Mouse (Mus musculus): ENCODE data around the gene Sipa1l2.
A peak's percentile ranks its signal among the peaks of the same experiment; 100 is the strongest.

The Sipa1l2 gene

DNA sequence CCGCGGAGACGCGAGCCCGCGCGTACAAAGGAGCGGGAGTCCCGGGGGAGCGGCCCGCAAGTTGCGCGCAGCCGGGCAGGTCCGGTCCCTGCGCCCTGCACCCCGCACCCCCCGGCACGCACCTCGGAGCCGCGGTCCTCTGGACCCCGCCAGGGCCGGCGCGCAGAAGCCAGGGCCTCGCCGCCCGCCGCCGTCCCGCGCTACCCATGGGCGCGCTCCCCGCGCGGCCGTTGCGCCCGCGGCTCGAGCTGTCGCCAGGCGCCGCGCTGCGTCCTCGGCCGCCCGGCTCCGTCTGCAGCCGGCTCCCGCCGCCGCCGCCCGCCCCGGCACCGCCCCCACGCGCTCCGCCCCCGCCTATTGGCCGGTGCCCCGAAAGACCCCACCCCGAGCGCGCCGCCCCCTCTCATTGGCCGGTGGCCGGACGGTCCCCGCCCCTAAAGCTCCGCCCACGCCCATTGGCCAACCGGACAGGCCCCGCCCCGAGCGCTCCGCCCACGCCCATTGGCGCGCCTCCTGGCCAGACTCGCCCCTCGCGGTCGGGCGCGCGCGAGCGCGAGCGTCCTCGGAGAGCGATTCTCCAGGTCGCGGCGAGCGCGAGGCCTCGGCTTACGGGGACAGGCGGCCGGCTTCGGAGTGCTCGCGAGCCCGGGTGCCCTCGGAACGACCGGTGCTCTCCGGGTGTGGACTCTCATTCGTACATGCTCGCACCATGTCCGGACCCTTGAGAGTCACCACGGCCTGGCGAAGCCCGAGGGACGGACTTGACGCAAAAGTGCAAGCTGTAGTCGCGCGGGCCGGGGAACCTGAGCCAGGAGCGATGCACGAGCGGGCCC, at the start of gene Sipa1l2:
TSS of gene Sipa1l2 (minus strand) at position 276 of the 833 bp plus-strand sequence.
- Histone ChIP-seq H3K4me1 (replicated peaks; ENCODE audit: low read depth, low read length) (peaks cover 32% of the 10 kb centered on the region), H3K36me3 (ENCODE audit: insufficient read depth, low read length) (no peaks in the 10 kb centered on the region), H3K27me3 (ENCODE audit: insufficient read depth, low read length) (peaks cover 9% of the 10 kb centered on the region; the same call in 1 of the 2 replicates), H3K9me3 (ENCODE audit: low read length) (no peaks in the 10 kb centered on the region), H3K4me3 (replicated peaks; ENCODE audit: low read length) (peak within 1 kb of the TSS; percentile 90)
- TF ChIP-seq CTCF (conservative IDR thresholded peaks at IDR 0.05; ENCODE audit: low read length), result no peak
- TF ChIP-seq POU5F1 (IDR thresholded peaks at IDR 0.05; ENCODE audit: borderline replicate concordance, low read length), result no peak
- TF ChIP-seq NANOG (IDR thresholded peaks at IDR 0.05; ENCODE audit: borderline replicate concordance, low read length), result no peak

DNA sequence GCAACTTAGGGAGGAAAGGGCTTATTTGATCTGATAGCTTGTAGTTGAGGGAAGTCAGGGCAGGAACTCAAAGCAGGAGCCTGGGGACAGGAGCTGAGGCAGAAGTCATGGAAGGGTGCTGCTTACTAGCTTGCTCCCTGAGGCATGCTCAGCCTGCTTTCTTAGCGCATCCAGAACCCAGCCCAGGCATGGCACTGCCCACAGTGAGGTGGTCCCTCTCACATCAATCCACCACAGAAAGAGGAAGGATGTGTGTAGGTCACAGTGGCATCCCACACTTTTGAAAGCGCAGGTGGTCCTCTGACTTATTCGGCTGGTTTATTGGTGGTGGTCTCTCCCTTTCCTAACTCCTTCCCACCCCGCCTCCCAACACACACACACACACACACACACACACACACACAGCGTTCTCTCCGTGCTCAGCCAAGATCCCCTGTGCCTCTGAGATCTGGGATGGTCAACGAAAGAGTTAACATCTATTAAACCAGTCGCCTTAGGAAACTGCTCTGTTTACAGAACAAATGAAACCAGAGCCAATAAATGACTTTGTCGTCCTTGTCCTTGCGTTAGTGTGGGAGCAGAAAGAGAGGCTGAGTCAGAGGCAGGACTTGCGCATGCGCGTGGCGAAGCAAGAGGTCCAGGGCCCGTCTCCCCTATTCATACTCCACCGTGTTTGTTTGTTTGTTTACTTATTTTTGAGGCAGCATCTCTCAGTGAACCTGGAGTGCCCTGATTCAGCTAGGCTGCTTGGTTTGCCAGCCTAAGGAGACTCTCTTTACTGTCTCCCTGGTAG, 49.1 kb upstream of the Sipa1l2 start:
- H3K9me3 ChIP-seq (ENCODE audit: low read length), result peaks cover under 1% of the 10 kb centered on the region; the same call in 1 of the 2 replicates
- H3K27me3 ChIP-seq (ENCODE audit: insufficient read depth, low read length), result peaks cover 7% of the 10 kb centered on the region; the same call in 1 of the 2 replicates
- H3K4me3 ChIP-seq (replicated peaks; ENCODE audit: low read length), result peak overlapping the region; percentile 24; the same call in 1 of the 2 replicates
- H3K4me1 ChIP-seq (replicated peaks; ENCODE audit: low read depth, low read length), result peaks cover 20% of the 10 kb centered on the region
- no peaks in the 10 kb centered on the region for H3K36me3 ChIP-seq (ENCODE audit: insufficient read depth, low read length)
- TF ChIP-seq POU5F1 (IDR thresholded peaks at IDR 0.05; ENCODE audit: borderline replicate concordance, low read length) (no peak), CTCF (conservative IDR thresholded peaks at IDR 0.05; ENCODE audit: low read length) (no peak), NANOG (IDR thresholded peaks at IDR 0.05; ENCODE audit: borderline replicate concordance, low read length) (no peak)

DNA sequence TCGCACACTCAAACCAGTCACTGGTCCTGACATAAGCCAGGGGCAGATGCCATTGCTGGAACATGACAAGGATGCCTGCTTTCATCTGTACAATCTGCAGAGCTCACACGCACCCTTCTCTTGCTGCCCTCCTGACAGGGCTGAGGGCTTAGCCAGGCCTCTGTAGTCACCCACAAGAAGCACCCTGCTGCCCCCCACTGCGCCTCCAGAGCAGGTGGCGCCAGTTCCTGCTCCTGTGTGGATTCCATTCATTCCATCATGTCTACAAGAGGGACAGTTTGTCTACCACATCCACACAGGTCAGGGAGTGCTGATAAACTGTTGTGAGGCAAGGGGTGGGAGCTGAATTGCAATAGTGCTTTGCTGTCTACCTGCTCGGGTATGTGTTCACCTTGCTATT, 47.3 kb upstream of the Sipa1l2 start:
- Histone ChIP-seq H3K4me1 (replicated peaks; ENCODE audit: low read depth, low read length) (peaks cover 20% of the 10 kb centered on the region), H3K36me3 (ENCODE audit: insufficient read depth, low read length) (no peaks in the 10 kb centered on the region), H3K27me3 (ENCODE audit: insufficient read depth, low read length) (peaks cover 7% of the 10 kb centered on the region; the same call in 1 of the 2 replicates), H3K4me3 (replicated peaks; ENCODE audit: low read length) (no peak overlapping the region), H3K9me3 (ENCODE audit: low read length) (peaks cover 10% of the 10 kb centered on the region)
- TF ChIP-seq CTCF (conservative IDR thresholded peaks at IDR 0.05; ENCODE audit: low read length) (no peak), POU5F1 (IDR thresholded peaks at IDR 0.05; ENCODE audit: borderline replicate concordance, low read length) (no peak), NANOG (IDR thresholded peaks at IDR 0.05; ENCODE audit: borderline replicate concordance, low read length) (no peak)

DNA sequence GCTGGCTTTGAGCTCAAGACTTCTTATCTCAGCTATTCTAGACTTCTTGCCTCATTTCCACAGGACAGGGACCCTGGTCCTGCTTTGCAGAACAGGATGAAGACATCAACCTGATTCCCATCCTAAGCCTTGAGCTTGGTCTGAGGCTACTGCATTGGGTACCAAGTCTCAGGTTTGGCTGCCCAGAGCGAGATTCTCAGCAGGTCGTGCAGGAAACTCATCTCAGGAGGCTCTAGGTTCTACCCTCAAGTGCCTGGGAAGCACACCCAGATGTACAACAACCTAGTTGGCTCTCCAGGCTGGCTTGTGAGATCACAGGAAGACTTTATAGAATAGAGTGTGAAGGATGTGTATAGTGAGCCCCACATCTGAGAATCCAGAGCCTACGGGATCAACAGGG, 46.4 kb upstream of the Sipa1l2 start:
- TF ChIP-seq NANOG (IDR thresholded peaks at IDR 0.05; ENCODE audit: borderline replicate concordance, low read length) (no peak), POU5F1 (IDR thresholded peaks at IDR 0.05; ENCODE audit: borderline replicate concordance, low read length) (no peak)
- Histone ChIP-seq H3K27me3 (ENCODE audit: insufficient read depth, low read length) (peaks cover 7% of the 10 kb centered on the region; the same call in 1 of the 2 replicates), H3K36me3 (ENCODE audit: insufficient read depth, low read length) (no peaks in the 10 kb centered on the region), H3K9me3 (ENCODE audit: low read length) (peaks cover 10% of the 10 kb centered on the region), H3K4me3 (replicated peaks; ENCODE audit: low read length) (no peak overlapping the region), H3K4me1 (replicated peaks; ENCODE audit: low read depth, low read length) (peaks cover 20% of the 10 kb centered on the region)

DNA sequence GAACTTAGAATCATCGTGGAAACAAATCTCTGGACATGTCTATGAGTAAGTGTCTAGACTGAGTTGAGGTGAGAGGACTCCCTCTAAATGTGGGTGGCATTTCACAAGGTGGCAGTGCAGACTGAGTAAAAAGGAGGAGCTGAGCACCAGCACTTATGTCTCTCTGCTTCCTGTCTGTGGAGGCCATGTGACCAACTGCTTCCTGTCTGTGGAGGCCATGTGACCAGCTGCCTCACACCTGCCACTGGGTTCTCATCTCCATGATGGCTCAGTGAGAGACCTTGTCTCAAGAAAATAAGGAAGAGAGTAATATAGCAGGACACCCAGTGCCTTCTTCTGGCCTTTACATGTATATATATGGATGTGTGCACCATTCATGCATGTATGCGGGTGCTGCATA, 43.9 kb upstream of the Sipa1l2 start:
- TF ChIP-seq CTCF (conservative IDR thresholded peaks at IDR 0.05; ENCODE audit: low read length), result no peak
- TF ChIP-seq POU5F1 (IDR thresholded peaks at IDR 0.05; ENCODE audit: borderline replicate concordance, low read length), result no peak
- TF ChIP-seq NANOG (IDR thresholded peaks at IDR 0.05; ENCODE audit: borderline replicate concordance, low read length), result no peak
- Histone ChIP-seq H3K4me3 (replicated peaks; ENCODE audit: low read length) (no peak overlapping the region), H3K36me3 (ENCODE audit: insufficient read depth, low read length) (no peaks in the 10 kb centered on the region), H3K4me1 (replicated peaks; ENCODE audit: low read depth, low read length) (peaks cover 1% of the 10 kb centered on the region), H3K9me3 (ENCODE audit: low read length) (peaks cover 10% of the 10 kb centered on the region), H3K27me3 (ENCODE audit: insufficient read depth, low read length) (peaks cover 6% of the 10 kb centered on the region; the same call in 1 of the 2 replicates)

DNA sequence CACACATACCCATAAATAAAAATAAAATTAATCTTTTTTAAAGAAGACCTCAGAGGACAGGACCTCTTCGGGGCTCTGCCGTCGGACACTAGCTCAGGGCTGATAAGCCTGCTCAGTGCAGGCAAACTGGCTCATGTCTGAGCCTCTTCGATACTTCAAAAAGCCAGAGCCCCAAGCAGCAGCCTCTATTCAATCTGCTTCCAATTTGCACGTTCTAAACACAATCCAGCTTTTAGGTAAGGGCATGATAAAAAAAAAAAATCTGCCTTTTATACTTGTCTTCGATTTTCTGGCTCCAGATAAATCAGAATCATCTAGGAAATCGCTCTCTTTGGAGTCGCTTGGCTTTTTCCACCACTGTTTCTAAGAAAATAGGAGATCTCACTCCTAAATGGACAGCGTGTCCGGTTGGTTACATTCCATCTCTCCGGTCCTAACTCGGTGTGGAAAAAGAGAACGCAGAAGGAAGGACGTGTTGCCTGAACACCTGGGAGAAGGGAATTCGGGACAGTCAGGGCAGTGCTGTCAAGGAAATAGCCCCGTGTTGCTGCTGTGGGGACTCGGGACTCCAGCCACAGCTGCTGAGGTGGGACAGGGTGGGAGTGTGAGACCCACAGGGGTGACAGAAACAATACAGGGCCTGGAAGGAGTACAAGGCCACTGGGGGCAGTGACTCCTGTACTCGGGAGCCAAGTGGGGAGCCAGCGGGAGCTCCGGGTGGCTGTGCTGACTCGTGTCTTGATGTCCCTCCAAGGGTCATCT, 42.4 kb upstream of the Sipa1l2 start:
- H3K4me1 ChIP-seq (replicated peaks; ENCODE audit: low read depth, low read length), result peaks cover 2% of the 10 kb centered on the region
- TF ChIP-seq NANOG (IDR thresholded peaks at IDR 0.05; ENCODE audit: borderline replicate concordance, low read length) (no peak), CTCF (conservative IDR thresholded peaks at IDR 0.05; ENCODE audit: low read length) (no peak), POU5F1 (IDR thresholded peaks at IDR 0.05; ENCODE audit: borderline replicate concordance, low read length) (no peak)
- peaks cover 3% of the 10 kb centered on the region; the same call in 1 of the 2 replicates for H3K27me3 ChIP-seq (ENCODE audit: insufficient read depth, low read length)
- no peaks in the 10 kb centered on the region for H3K36me3 ChIP-seq (ENCODE audit: insufficient read depth, low read length)
- no peak overlapping the region for H3K4me3 ChIP-seq (replicated peaks; ENCODE audit: low read length)
- H3K9me3 ChIP-seq (ENCODE audit: low read length), result peaks cover 10% of the 10 kb centered on the region

DNA sequence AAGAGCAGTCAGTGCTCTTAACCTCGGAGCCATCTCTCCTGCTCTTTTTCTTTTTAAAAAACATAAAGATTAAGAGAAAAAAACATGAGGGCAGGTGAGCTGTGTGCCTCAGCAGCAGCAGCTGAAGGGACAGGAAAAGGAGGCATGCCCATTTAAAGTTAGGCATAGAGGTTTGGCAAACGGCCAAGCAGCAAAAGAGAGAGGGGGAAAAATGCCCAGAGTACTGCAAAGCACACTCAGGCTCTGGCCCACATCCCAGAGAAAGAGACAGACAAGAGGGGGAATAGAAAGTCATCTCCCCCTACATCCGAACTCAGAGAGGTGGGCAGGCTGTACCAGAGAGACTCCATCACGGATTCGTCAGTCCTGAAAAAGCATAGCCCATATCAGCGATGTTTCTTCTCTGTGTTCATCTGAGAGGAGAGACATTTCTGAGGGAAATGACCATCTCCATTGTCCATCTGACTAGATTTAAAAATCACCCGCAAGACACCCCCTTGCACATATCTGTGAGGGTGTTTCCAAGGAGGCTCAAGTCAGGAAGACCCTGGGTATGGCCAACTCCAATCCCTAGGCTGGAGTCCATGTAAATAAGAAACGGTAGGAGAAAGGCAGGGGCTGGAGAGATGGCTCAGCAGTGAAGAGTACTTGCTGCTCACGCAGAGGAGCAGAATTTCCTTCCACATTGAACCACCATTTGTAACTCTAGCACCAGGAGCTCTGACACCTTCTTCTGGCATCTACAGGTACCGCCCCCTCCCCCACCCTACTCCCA, 41.6 kb upstream of the Sipa1l2 start:
- no peak overlapping the region for H3K4me3 ChIP-seq (replicated peaks; ENCODE audit: low read length)
- H3K9me3 ChIP-seq (ENCODE audit: low read length), result peaks cover 10% of the 10 kb centered on the region
- H3K27me3 ChIP-seq (ENCODE audit: insufficient read depth, low read length), result peaks cover 3% of the 10 kb centered on the region; the same call in 1 of the 2 replicates
- TF ChIP-seq POU5F1 (IDR thresholded peaks at IDR 0.05; ENCODE audit: borderline replicate concordance, low read length) (no peak), NANOG (IDR thresholded peaks at IDR 0.05; ENCODE audit: borderline replicate concordance, low read length) (no peak), CTCF (conservative IDR thresholded peaks at IDR 0.05; ENCODE audit: low read length) (no peak)
- H3K36me3 ChIP-seq (ENCODE audit: insufficient read depth, low read length), result no peaks in the 10 kb centered on the region
- peaks cover 4% of the 10 kb centered on the region; the same call in 1 of the 2 replicates for H3K4me1 ChIP-seq (replicated peaks; ENCODE audit: low read depth, low read length)
